Mouse (Mus musculus): ENCODE data around the gene Nop14.
"Not testable (repeated sequence)": the region's sequence is repeated elsewhere in the genome, so short reads cannot be mapped to it uniquely, and the experiment has no call there.

Nop14 gene

GRCm38 (mm10) chr5:34632996-34633395 lies 27.0 kb downstream of the Nop14 start:
- DNase-seq (ENCODE audit: extremely low spot score) = no peak

- no peak for DNase-seq (ENCODE audit: extremely low spot score)
These were observed 50.0 kb downstream of the Nop14 start for GRCm38 (mm10) chr5:34609966-34610365.

- DNase-seq (ENCODE audit: extremely low spot score) = no peak
These were observed 51.7 kb downstream of the Nop14 start for GRCm38 (mm10) chr5:34608226-34608625.

- no peak for DNase-seq (ENCODE audit: extremely low spot score)
These were observed 52.7 kb downstream of the Nop14 start for GRCm38 (mm10) chr5:34607100-34607880.

GRCm38 (mm10) chr5:34604576-34604975 lies 55.4 kb downstream of the Nop14 start:
- DNase-seq (ENCODE audit: extremely low spot score) = no peak

GRCm38 (mm10) chr5:34593202-34593727 lies 66.7 kb downstream of the Nop14 start:
- no peak for DNase-seq (ENCODE audit: extremely low spot score)

GRCm38 (mm10) chr5:34592666-34593065 lies 67.3 kb downstream of the Nop14 start:
- DNase-seq (ENCODE audit: extremely low spot score) = no peak

- DNase-seq (ENCODE audit: extremely low spot score) = not testable (repeated sequence)
These were observed 67.7 kb downstream of the Nop14 start for GRCm38 (mm10) chr5:34592224-34592623.

GRCm38 (mm10) chr5:34591388-34592004 lies 68.5 kb downstream of the Nop14 start:
- DNase-seq (ENCODE audit: extremely low spot score) = no peak

- DNase-seq (ENCODE audit: extremely low spot score) = no peak
These were observed 69.2 kb downstream of the Nop14 start for GRCm38 (mm10) chr5:34590702-34591101.

- peak; percentile 18 for DNase-seq (ENCODE audit: extremely low spot score)
These were observed 69.9 kb downstream of the Nop14 start for GRCm38 (mm10) chr5:34590059-34590458.

All from embryo, embryonic 9.5 days (tissue).